Mouse (Mus musculus) cortical plate, adult 2 months (tissue): ENCODE measurements around the gene Scap. TPM values are rescaled to one million over a fixed set of nuclear protein-coding genes. Genes with fewer than 3 reads are reported as not detected.

Experiments
- H3K27ac ChIP-seq: fragments of 200-500 bp; 2 replicates; pipeline ENCODE4 v1.5.1; 2012; ENCODE audit warnings: low read length, control low read depth, inconsistent platforms; ENCODE audit not compliant: insufficient read depth
- H3K4me1 ChIP-seq: fragments of 200-500 bp; 2 replicates; pipeline ENCODE4 v1.6.1; 2011; ENCODE audit warnings: low read length; ENCODE audit not compliant: control insufficient read depth, insufficient read depth
- H3K4me3 ChIP-seq: fragments of 200-500 bp; 2 replicates; pipeline ENCODE4 v1.5.1; 2011; ENCODE audit warnings: mild to moderate bottlenecking, low read length, control low read depth; ENCODE audit not compliant: insufficient read depth
- CTCF ChIP-seq: fragments of 200-500 bp; IDR thresholded peaks from 2 replicates; pipeline ENCODE4 v1.5.1; 2011; ENCODE audit warnings: mild to moderate bottlenecking, control low read depth, low read length; ENCODE audit not compliant: insufficient read depth; ENCODE audit errors: extremely low read depth
- POLR2A ChIP-seq: fragments of 200-500 bp; IDR thresholded peaks from 2 replicates; pipeline ENCODE4 v1.6.1; 2011; ENCODE audit warnings: mild to moderate bottlenecking, low read length, control low read depth; ENCODE audit not compliant: insufficient read depth; ENCODE audit errors: extremely low read depth
- polyA plus RNA-seq: library from polyadenylated mRNA; depleted of rRNA; stranded (reverse); fragments of >200 nt; gene quantifications from 2 replicates; pipeline ENCODE4 v1.2.3, GENCODE M21; 2012

Gene Scap
- polyA plus RNA-seq, 1 experiment = 44.6 TPM

GRCm38 (mm10) chr9:110306371-110306770 lies 26.7 kb upstream of the Scap start:
- no peaks in the 10 kb centered on the region for H3K4me1 ChIP-seq
- no peak overlapping the region for H3K27ac ChIP-seq
- H3K4me3 ChIP-seq = no peak overlapping the region
- TF ChIP-seq CTCF (no peak), POLR2A (no peak)

GRCm38 (mm10) chr9:110314706-110315105 lies 18.4 kb upstream of the Scap start:
- Histone ChIP-seq H3K4me3 (no peak overlapping the region), H3K27ac (no peak overlapping the region), H3K4me1 (no peaks in the 10 kb centered on the region)
- TF ChIP-seq POLR2A (no peak), CTCF (no peak)

GRCm38 (mm10) chr9:110315410-110315809 lies 17.7 kb upstream of the Scap start:
- no peak for TF ChIP-seq POLR2A
- no peak for TF ChIP-seq CTCF
- Histone ChIP-seq H3K27ac (no peak overlapping the region), H3K4me1 (no peaks in the 10 kb centered on the region), H3K4me3 (no peak overlapping the region)

- H3K4me1 ChIP-seq = no peaks in the 10 kb centered on the region
Observed at GRCm38 (mm10) chr9:110315904-110316303, 17.2 kb upstream of the Scap start.

GRCm38 (mm10) chr9:110316503-110316902 lies 16.6 kb upstream of the Scap start:
- Histone ChIP-seq H3K4me3 (no peak overlapping the region), H3K27ac (no peak overlapping the region), H3K4me1 (no peaks in the 10 kb centered on the region)
- TF ChIP-seq POLR2A (no peak), CTCF (no peak)

More at GRCm38 (mm10) chr9:110315904-110316303, 17.2 kb upstream of the Scap start:
- Histone ChIP-seq H3K27ac (no peak overlapping the region), H3K4me3 (no peak overlapping the region)
- TF ChIP-seq POLR2A = no peak
- TF ChIP-seq CTCF = no peak

GRCm38 (mm10) chr9:110320769-110321168 lies 12.3 kb upstream of the Scap start:
- TF ChIP-seq POLR2A = no peak
- TF ChIP-seq CTCF = no peak
- no peaks in the 10 kb centered on the region for H3K4me1 ChIP-seq
- H3K27ac ChIP-seq = no peak overlapping the region
- no peak overlapping the region for H3K4me3 ChIP-seq

- TF ChIP-seq CTCF = no peak
- no peak for TF ChIP-seq POLR2A
- Histone ChIP-seq H3K4me3 (no peak overlapping the region), H3K4me1 (no peaks in the 10 kb centered on the region), H3K27ac (no peak overlapping the region)
Observed at GRCm38 (mm10) chr9:110322972-110323371, 10.1 kb upstream of the Scap start.

GRCm38 (mm10) chr9:110324181-110324580 lies 8.9 kb upstream of the Scap start:
- H3K4me3 ChIP-seq = no peak overlapping the region
- TF ChIP-seq CTCF = no peak
- no peak for TF ChIP-seq POLR2A
- H3K27ac ChIP-seq = no peak overlapping the region
- H3K4me1 ChIP-seq = no peaks in the 10 kb centered on the region

GRCm38 (mm10) chr9:110328178-110328577 lies 4.9 kb upstream of the Scap start:
- Histone ChIP-seq H3K4me3 (no peak overlapping the region), H3K4me1 (no peaks in the 10 kb centered on the region), H3K27ac (no peak overlapping the region)
- no peak for TF ChIP-seq CTCF
- TF ChIP-seq POLR2A = no peak

GRCm38 (mm10) chr9:110328946-110329630 lies 4.0 kb upstream of the Scap start:
- H3K4me3 ChIP-seq = no peak overlapping the region
- no peak overlapping the region for H3K27ac ChIP-seq
- H3K4me1 ChIP-seq = peaks cover under 1% of the 10 kb centered on the region; the same call in 1 of the 2 replicates
- TF ChIP-seq CTCF = no peak
- TF ChIP-seq POLR2A = no peak
